Mouse (Mus musculus) intestine, embryonic 16.5 days (tissue): ENCODE results near the gene Svs3b. TPM values are rescaled to one million over a fixed set of nuclear protein-coding genes. Genes with fewer than 3 reads are reported as not detected.
A peak's percentile ranks its signal among the peaks of the same experiment; 100 is the strongest.
"Not testable (repeated sequence)": the region's sequence is repeated elsewhere in the genome, so short reads cannot be mapped to it uniquely, and the experiment has no call there.

Source experiments
- ATAC-seq: fragments of 200-750 bp; cut with Nextera tagmentation; 2 replicates; pipeline ENCODE4 v1.8.0; 2017; ENCODE audit warnings: moderate TSS enrichment, moderate library complexity
- H3K27ac ChIP-seq: fragments of 300-500 bp; sonication (generic); 2 replicates; pipeline ENCODE4 v1.5.1; 2014; ENCODE audit warnings: mild to moderate bottlenecking, low read length
- H3K27me3 ChIP-seq: fragments of 300-500 bp; sonication (generic); replicated peaks from 2 replicates; pipeline ENCODE4 v1.6.1; 2014; ENCODE audit warnings: low read length, control low read depth, mixed read lengths; ENCODE audit not compliant: control insufficient read depth, insufficient read depth
- H3K36me3 ChIP-seq: fragments of 300-500 bp; sonication (generic); 2 replicates; pipeline ENCODE4 v1.6.1; 2014; ENCODE audit warnings: low read length, control low read depth; ENCODE audit not compliant: control insufficient read depth, insufficient read depth
- H3K4me1 ChIP-seq: fragments of 300-500 bp; sonication (generic); 2 replicates; pipeline ENCODE4 v1.6.1; 2014; ENCODE audit warnings: low read length, control low read depth, mixed read lengths; ENCODE audit not compliant: control insufficient read depth, insufficient read depth
- H3K4me2 ChIP-seq: fragments of 300-500 bp; sonication (generic); 2 replicates; pipeline ENCODE4 v1.6.1; 2014; ENCODE audit warnings: low read depth, low read length, control low read depth
- H3K4me3 ChIP-seq: fragments of 300-500 bp; sonication (generic); 2 replicates; pipeline ENCODE4 v1.5.1; 2014; ENCODE audit warnings: mild to moderate bottlenecking, low read length
- H3K9ac ChIP-seq: fragments of 300-500 bp; sonication (generic); 2 replicates; pipeline ENCODE4 v1.6.1; 2014; ENCODE audit warnings: low read depth, low read length
- H3K9me3 ChIP-seq: fragments of 300-500 bp; sonication (generic); 2 replicates; pipeline ENCODE4 v1.6.1; 2016; ENCODE audit warnings: low read length, control low read depth; ENCODE audit not compliant: control insufficient read depth
- WGBS: fragments of 180-500 bp; shearing (Covaris S2); extraction: QIAGEN DNeasy Blood & Tissue Kit; methylation state at CpG from one replicate; pipeline ENCODE4 v1.1.7; 2014; 5-methylcytosine and 5-hydroxymethylcytosine counted together
- polyA plus RNA-seq: library from polyadenylated mRNA; unstranded; fragments of >200 nt; fragmentation: Nextera tagmentation; extraction: Ambion mirVana; gene quantifications from 2 replicates; pipeline ENCODE4 v1.2.1, GENCODE M21; 2015

The Svs3b gene
- not detected in 2 replicates for polyA plus RNA-seq

DNA sequence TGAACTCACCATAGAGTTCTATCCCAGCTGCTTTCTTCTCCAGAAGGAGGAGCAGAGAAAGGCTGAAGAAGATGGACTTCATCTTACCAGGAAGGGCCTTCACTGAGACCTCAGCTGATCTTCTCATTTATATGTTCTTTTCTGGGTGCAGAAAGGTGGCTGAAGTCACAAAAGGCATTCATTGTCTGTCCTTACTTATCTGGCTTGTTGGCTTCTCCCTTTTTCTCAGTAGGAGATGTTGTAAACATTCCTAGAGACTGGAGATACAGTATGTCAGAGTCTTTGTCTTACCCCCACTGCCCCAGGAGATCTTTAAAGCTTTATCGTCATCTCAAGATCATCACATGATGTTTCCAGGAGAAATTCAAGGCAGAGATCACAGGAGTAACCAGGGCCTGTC lies at the start of gene Svs3b:
Svs3b (minus strand) TSS at position 101 of the 400 bp plus-strand sequence.
- H3K9ac ChIP-seq, H3K4me2 ChIP-seq, H3K4me1 ChIP-seq, H3K27ac ChIP-seq, H3K4me3 ChIP-seq, H3K9me3 ChIP-seq, H3K27me3 ChIP-seq, H3K36me3 ChIP-seq, ATAC-seq: not testable (repeated sequence)
- 70% methylated on average over 1 of the region's 1 CpGs for WGBS

DNA sequence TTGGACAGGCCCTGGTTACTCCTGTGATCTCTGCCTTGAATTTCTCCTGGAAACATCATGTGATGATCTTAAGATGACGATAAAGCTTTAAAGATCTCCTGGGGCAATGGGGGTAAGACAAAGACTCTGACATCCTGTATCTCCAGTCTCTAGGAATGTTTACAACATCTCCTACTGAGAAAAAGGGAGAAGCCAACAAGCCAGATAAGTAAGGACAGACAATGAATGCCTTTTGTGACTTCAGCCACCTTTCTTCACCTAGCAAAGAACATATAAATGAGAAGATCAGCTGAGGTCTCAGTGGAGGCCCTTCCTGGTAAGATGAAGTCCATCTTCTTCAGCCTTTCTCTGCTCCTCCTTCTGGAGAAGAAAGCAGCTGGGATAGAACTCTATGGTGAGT lies 32.5 kb upstream of the Svs3b start, which contains the start of gene Svs3a:
Svs3a (plus strand) TSS at position 301 of the 400 bp plus-strand sequence.
- not testable (repeated sequence) for H3K9me3 ChIP-seq, H3K27ac ChIP-seq, H3K4me2 ChIP-seq, ATAC-seq, H3K9ac ChIP-seq, H3K36me3 ChIP-seq, H3K4me3 ChIP-seq, H3K4me1 ChIP-seq, H3K27me3 ChIP-seq
- 48% methylated on average over 1 of the region's 1 CpGs for WGBS

DNA sequence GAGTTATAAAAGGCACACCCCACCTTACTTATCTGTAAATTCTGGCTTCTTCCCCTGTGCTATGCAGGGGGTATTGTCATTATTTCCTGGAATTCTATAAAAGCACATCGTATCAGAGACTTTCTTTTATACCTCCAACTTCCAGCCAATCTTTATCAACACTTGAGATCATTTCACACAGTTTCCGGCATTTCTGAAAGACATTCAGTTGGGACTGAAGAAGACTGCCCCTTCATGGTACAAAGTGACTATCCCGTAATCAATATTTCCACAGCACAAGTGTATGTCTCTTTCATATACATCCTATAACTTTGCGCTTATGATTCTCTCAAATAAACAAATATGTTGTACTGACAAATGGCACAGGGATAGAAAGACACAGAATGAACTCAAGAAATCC lies 21.9 kb upstream of the Svs3b start, which contains the start of gene Svs4:
Svs4 (minus strand) TSS at position 101 of the 400 bp plus-strand sequence.
- 87% methylated on average over 4 of the region's 4 CpGs for WGBS
- ATAC-seq, result no peak
- Histone ChIP-seq H3K4me1 (no peaks in the 10 kb centered on the region), H3K4me3 (no peak within 1 kb of the TSS), H3K27ac (no peak within 1 kb of the TSS), H3K9me3 (no peaks in the 10 kb centered on the region), H3K27me3 (no peaks in the 10 kb centered on the region), H3K4me2 (no peak within 1 kb of the TSS), H3K9ac (no peak within 1 kb of the TSS), H3K36me3 (no peaks in the 10 kb centered on the region)

DNA sequence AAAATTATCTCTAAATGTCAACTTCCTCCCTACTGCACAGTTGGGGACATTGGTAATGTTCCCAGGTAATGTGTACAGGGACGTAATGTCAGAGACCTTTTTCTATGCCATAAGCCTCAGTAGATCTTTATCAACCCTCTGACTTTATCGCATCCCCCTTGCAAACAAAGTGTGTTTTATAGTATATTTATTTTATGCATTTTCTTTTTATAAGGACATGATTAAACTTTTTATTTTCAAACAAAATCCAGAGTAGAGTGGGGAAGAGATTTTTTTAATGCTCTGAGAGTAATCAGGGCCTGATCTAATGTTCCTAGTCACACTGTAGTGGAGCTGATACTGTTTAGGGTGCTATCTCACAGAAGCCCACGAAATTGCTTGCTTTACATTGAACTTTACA lies 18.1 kb downstream of the Svs3b start, which contains the start of gene Svs2:
Svs2 (minus strand) TSS at position 101 of the 400 bp plus-strand sequence.
- Histone ChIP-seq H3K4me1 (no peaks in the 10 kb centered on the region), H3K27ac (no peak within 1 kb of the TSS), H3K27me3 (no peaks in the 10 kb centered on the region), H3K9me3 (no peaks in the 10 kb centered on the region), H3K4me2 (no peak within 1 kb of the TSS), H3K4me3 (no peak within 1 kb of the TSS), H3K36me3 (no peaks in the 10 kb centered on the region), H3K9ac (no peak within 1 kb of the TSS)
- 85% methylated on average over 3 of the region's 3 CpGs for WGBS
- ATAC-seq, result no peak

DNA sequence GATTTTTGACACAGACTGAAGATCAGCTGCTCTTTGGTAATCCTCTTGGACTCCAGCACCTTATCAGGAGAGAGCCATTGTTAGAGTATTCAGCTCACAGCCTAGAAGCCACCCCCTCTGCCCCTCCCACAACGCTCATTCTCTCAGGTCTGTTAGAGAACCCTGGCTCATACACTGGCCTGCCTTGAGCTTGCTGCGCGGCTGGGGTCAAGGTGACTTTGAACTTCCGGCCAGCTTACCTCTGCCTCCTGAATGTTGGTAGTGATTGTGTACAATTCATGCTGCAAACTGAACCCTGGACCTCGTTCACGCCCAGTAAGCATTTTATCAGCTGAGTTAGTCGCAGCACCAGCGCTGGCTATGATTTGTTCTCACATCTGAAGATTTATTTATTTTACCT lies 23.8 kb downstream of the Svs3b start:
- ATAC-seq, result peak; percentile 64
- 70% methylated on average over 8 of the region's 8 CpGs for WGBS

DNA sequence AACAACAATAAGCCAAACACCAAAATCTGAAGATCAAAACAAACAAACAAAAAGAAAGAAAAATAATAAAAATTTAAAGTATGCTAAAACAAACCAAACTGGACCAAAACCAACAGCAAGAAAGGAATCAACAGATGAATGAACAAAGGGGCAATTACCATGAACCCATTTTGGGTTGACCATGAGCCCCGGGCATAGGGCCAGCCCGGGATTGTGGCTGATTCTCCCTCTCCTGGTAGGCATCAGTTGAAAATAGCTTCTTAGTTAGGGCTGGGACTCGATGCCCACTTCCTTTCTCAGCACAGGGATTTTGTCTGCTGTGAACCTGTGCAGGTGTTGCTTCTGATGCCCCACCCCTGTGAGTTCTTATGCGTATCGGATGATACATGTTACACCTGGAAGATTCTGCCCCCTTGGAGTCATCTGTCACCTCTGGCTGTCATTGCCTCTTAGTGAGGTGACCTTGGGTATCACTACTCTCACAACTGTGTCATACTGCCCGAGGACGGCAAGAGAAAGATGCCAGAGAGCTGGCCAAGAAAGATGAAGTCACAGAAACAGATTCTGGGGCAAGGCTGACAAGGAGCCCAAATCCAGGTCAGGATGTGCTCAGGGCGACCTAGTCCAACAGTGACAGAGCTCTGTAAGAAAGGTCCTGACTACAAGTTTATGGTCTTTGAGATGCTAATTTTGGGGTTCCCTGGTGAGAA lies 27.9 kb downstream of the Svs3b start:
- Histone ChIP-seq H3K9me3 (no peaks in the 10 kb centered on the region), H3K27me3 (no peaks in the 10 kb centered on the region), H3K4me2 (no peak overlapping the region), H3K4me3 (no peak overlapping the region), H3K27ac (no peak overlapping the region), H3K36me3 (no peaks in the 10 kb centered on the region), H3K9ac (no peak overlapping the region), H3K4me1 (no peaks in the 10 kb centered on the region)
- 83% methylated on average over 8 of the region's 8 CpGs for WGBS
- no peak for ATAC-seq

More for the DNA sequence above, 23.8 kb downstream of the Svs3b start:
- no peak overlapping the region for H3K4me3 ChIP-seq
- no peaks in the 10 kb centered on the region for H3K4me1 ChIP-seq
- H3K27ac ChIP-seq, result no peak overlapping the region
- no peak overlapping the region for H3K4me2 ChIP-seq
- H3K9me3 ChIP-seq, result no peaks in the 10 kb centered on the region
- H3K27me3 ChIP-seq, result no peaks in the 10 kb centered on the region
- H3K36me3 ChIP-seq, result no peaks in the 10 kb centered on the region
- H3K9ac ChIP-seq, result no peak overlapping the region

DNA sequence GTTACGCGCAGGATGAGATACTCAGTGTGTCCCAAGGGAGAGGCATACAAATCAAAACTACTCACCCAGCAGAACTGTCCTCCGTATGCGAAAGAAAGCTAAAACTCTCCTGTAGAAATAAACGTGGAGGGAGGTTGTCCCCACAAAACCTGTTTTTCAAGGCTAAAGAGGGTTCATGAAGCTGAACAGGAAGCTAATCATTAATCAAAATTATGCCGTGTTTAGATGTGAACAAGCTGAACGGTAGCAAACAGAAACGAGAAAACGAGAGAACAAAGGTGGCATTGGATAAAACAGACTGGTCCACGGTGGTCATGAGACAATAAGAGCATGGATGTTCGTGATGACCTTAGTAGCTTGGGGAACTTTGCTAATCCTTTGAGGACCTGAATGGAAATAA lies 34.9 kb downstream of the Svs3b start, which contains the start of gene Wfdc15b:
Wfdc15b (minus strand) TSS at position 139 of the 400 bp plus-strand sequence.
- Histone ChIP-seq H3K36me3 (no peaks in the 10 kb centered on the region), H3K9ac (no peak within 1 kb of the TSS), H3K4me2 (peak within 1 kb of the TSS; percentile 32), H3K27ac (no peak within 1 kb of the TSS), H3K27me3 (no peaks in the 10 kb centered on the region), H3K4me3 (peak within 1 kb of the TSS; percentile 30), H3K9me3 (no peaks in the 10 kb centered on the region), H3K4me1 (no peaks in the 10 kb centered on the region)
- 38% methylated on average over 11 of the region's 11 CpGs for WGBS
- ATAC-seq, result peak; percentile 68; the same call in 1 of the 2 replicates

DNA sequence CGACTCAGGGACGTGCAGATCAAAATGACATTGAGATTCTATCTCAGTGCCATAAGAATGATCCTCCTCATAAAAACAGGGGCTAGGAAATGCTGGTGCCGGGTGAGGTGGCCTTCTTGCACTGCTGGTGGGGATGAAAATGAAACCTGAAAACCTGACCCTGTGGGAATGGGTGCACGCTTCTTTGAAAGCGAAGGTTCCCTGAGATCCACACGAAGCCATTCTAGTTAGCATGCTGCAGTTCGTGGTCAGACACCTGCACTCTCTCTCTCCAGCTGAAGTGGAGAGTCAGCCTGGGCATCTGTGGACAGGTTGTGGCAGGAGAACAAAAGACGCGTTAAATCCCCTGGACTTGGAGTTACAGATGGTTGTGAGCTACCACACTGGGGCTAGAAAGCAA lies 37.1 kb downstream of the Svs3b start:
- Histone ChIP-seq H3K9ac (no peak overlapping the region), H3K27me3 (no peaks in the 10 kb centered on the region), H3K9me3 (no peaks in the 10 kb centered on the region), H3K4me2 (no peak overlapping the region), H3K36me3 (no peaks in the 10 kb centered on the region), H3K4me3 (no peak overlapping the region), H3K27ac (no peak overlapping the region), H3K4me1 (no peaks in the 10 kb centered on the region)
- no peak for ATAC-seq
- WGBS, result 85% methylated on average over 9 of the region's 9 CpGs

DNA sequence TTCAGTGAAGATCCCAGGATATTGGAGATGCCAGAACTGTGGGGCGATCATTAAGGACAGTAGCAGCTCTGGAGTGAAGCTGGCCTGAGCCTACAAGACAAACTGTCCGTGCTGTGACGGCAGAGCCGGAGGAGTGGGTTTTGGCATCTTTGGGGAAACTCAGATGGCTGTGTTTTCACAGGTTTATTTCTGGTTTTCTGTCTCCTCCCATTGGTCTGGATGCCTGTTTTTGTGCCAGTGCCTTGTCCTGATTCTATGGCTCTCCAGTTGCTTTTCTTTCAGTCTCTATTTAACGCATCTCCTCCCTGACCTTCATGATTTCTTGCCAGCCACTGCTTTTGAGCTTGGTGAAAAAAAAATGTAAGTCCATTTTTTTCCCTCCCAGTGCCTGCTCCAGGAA lies 43.7 kb downstream of the Svs3b start:
- no peak for ATAC-seq
- Histone ChIP-seq H3K4me1 (no peaks in the 10 kb centered on the region), H3K4me3 (no peak overlapping the region), H3K9ac (no peak overlapping the region), H3K4me2 (no peak overlapping the region), H3K36me3 (no peaks in the 10 kb centered on the region), H3K9me3 (no peaks in the 10 kb centered on the region), H3K27me3 (no peaks in the 10 kb centered on the region), H3K27ac (no peak overlapping the region)
- WGBS, result 84% methylated on average over 5 of the region's 5 CpGs
